Mouse (Mus musculus): Measurements from ENCODE around the gene Ets1.

GRCm38 (mm10) chr9:32699391-32699841 is 63.4 kb downstream of the Ets1 start:
- no peak for TF ChIP-seq POLR2A (IDR thresholded peaks at IDR 0.05; ENCODE audit: borderline replicate concordance, control insufficient read depth, low read depth, low read length)
- TF ChIP-seq CTCF (IDR thresholded peaks at IDR 0.05; ENCODE audit: control insufficient read depth, insufficient read depth, low read length), result no peak

Measured in bone marrow, adult 2 months (tissue).